ENCODE assay signal across 19 mouse cellular contexts in the genomic region with DNA sequence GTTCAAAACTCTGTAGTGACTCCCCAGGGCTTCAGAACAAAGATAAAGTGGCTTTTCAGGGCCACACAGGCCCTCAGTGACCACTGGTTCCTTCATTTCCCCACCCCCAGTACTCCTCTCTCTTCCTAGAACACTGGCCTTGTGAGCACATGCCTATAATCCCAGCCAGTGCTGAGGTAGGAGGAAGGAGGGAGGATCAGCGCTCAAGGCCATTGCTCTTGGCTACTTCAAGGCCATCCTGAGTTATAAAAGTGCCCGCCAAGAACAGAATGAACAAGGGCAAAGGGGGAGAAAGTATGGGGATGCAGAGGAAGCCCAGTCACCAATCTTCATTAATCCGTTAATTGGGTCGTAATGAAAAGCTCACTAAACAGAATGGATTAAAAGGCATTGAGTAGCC. TPM values are rescaled to one million over a fixed set of nuclear protein-coding genes. Genes with fewer than 3 reads are reported as not detected.
DNase-seq lines count a peak whose midpoint lies in the region; TF ChIP-seq lines count a peak whose summit lies in the region.
"Had no signal": no experiment of that assay in that cellular context is flagged by ENCODE, and none has a peak within 500 bp of the region (broad histone marks: within the 10 kb centered on the region; RNA-seq: fewer than 3 reads in every experiment).

No protein-coding gene starts in this region.

- no peaks in the 10 kb centered on the region for H3K36me3 ChIP-seq in testis, adult 2 months (ENCODE audit: control insufficient read depth, insufficient read depth, low read length)
- H3K36me3 ChIP-seq: embryonic facial prominence, embryonic 13.5 days; heart, embryonic 15.5 days; hindbrain, embryonic 10.5 days had no signal

- H3K27me3 ChIP-seq in testis, adult 2 months (ENCODE audit: control insufficient read depth, insufficient read depth, low read length) = no peaks in the 10 kb centered on the region
- H3K27me3 ChIP-seq: embryonic facial prominence, embryonic 13.5 days; heart, embryonic 15.5 days had no signal

- no peaks in the 10 kb centered on the region for H3K4me1 ChIP-seq in testis, adult 2 months (ENCODE audit: control insufficient read depth, insufficient read depth, low read length)
- H3K4me1 ChIP-seq: embryonic facial prominence, embryonic 13.5 days had no signal

- intact Hi-C loops in heart, postnatal 14 days (cut with DNase I) = no loop called here

- no peak overlapping the region for H3K4me3 ChIP-seq in testis, adult 2 months (ENCODE audit: control insufficient read depth, low read depth, low read length)
- H3K4me3 ChIP-seq: embryonic facial prominence, embryonic 13.5 days; gastrocnemius, adult 2 months; heart, adult 2 months; heart, embryonic 15.5 days; hindbrain, embryonic 10.5 days had no signal

- H3K27ac ChIP-seq in testis, adult 2 months (ENCODE audit: control insufficient read depth, insufficient read depth, low read depth, low read length) = peak overlapping the region; percentile 68
- H3K27ac ChIP-seq: embryonic facial prominence, embryonic 13.5 days; gastrocnemius, adult 2 months; heart, adult 2 months; heart, embryonic 15.5 days; hindbrain, embryonic 10.5 days; hindbrain, embryonic 14.5 days had no signal

- TF ChIP-seq CTCF in testis, adult 2 months (IDR thresholded peaks at IDR 0.05; ENCODE audit: control insufficient read depth, insufficient read depth, insufficient replicate concordance, low read depth, low read length) = no peak

- peak; percentile 72 for DNase-seq in heart, adult 11 months
- no peak for DNase-seq in heart, postnatal 14 days
- peak; percentile 51 for DNase-seq in adrenal gland, postnatal 14 days
- no peak for DNase-seq in cerebellum, adult 9-11 months
- no peak for DNase-seq in heart, adult 18-20 months
- DNase-seq: B cell, adult 2 months; cerebellum, adult 11 months; cerebellum, adult 8-10 months; cerebellum, postnatal 25 days; gastrocnemius, adult 2 months; gastrocnemius, postnatal 36 days; heart, adult 2 months; kidney, adult 8-10 months had no signal

- TF ChIP-seq POLR2A in testis, adult 2 months (IDR thresholded peaks at IDR 0.05; ENCODE audit: control insufficient read depth, low read depth, low read length) = no peak

RNA-seq across cellular contexts. Expression of a gene that starts 44.1 kb away (rescaled TPM):
- total RNA-seq in heart, postnatal 14 days (2021) = 1 to 10 TPM; 3.5 to 5.6 TPM
- 8.9 and 9.3 TPM in 2 replicates for total RNA-seq in adrenal gland, postnatal 14 days (2021)
- 15.0 and 18.9 TPM in 2 replicates for polyA plus RNA-seq in testis, adult 2 months (2012; rRNA removed)
- 1 to 10 TPM; 2.0 to 2.9 TPM for total RNA-seq in heart, adult 18-20 months (2021)

RNA-seq across cellular contexts. Expression of a gene that starts 44.1 kb away (rescaled TPM):
- total RNA-seq in heart, postnatal 14 days (2021) = 100 to 1,000 TPM; 109 to 113 TPM
- 19.0 and 32.0 TPM in 2 replicates for total RNA-seq in adrenal gland, postnatal 14 days (2021)
- polyA plus RNA-seq in testis, adult 2 months (2012; rRNA removed) = 9.9 and 12.7 TPM in 2 replicates
- total RNA-seq in heart, adult 18-20 months (2021) = 100 to 1,000 TPM; 135 to 156 TPM

RNA-seq across cellular contexts. Expression of a gene that starts 49.2 kb away (rescaled TPM):
- under 1 TPM; 0.10 to 0.74 TPM for total RNA-seq in heart, postnatal 14 days (2021)
- 0.56 and 0.82 TPM in 2 replicates for total RNA-seq in adrenal gland, postnatal 14 days (2021)
- polyA plus RNA-seq in testis, adult 2 months (2012; rRNA removed) = 0.56 and 1.3 TPM in 2 replicates
- under 1 TPM; 0.22 to 0.46 TPM for total RNA-seq in heart, adult 18-20 months (2021)
- polyA plus RNA-seq: G1E had no signal

Comparison
In these comparisons a context has a peak if more than half of its experiments do, and no peak if none do; other contexts are left out.
1. DNase-seq: peak in heart, adult 11 months (single experiment) and adrenal gland, postnatal 14 days (single experiment); none in heart, postnatal 14 days (0 of 2), cerebellum, adult 9-11 months (single experiment) and heart, adult 18-20 months (0 of 2).